Mouse (Mus musculus): Measurements from ENCODE around the gene Copz2. TPM values are rescaled to one million over a fixed set of nuclear protein-coding genes. Genes with fewer than 3 reads are reported as not detected.
"Not testable (repeated sequence)": the region's sequence is repeated elsewhere in the genome, so short reads cannot be mapped to it uniquely, and the experiment has no call there.

Copz2 gene
- total RNA-seq, 1 experiment from 2014 or later = 58.0 TPM

- DNase-seq = no peak
These were observed 20.8 kb upstream of the Copz2 start for GRCm38 (mm10) chr11:96828881-96829280.

- peak; percentile 94 for DNase-seq
These were observed 20.3 kb upstream of the Copz2 start for GRCm38 (mm10) chr11:96829403-96829812.

GRCm38 (mm10) chr11:96829813-96830538 is 19.7 kb upstream of the Copz2 start, which contains the start of gene Nfe2l1:
TSS of gene Nfe2l1 (minus strand) at chr11:96829968.
- peak; percentile 96 for DNase-seq

- no peak for DNase-seq
These were observed 19.0 kb upstream of the Copz2 start for GRCm38 (mm10) chr11:96830539-96831216.

- no peak for DNase-seq
These were observed 18.2 kb upstream of the Copz2 start for GRCm38 (mm10) chr11:96831516-96831915.

GRCm38 (mm10) chr11:96832541-96832940 is 17.1 kb upstream of the Copz2 start:
- DNase-seq = no peak

- no peak for DNase-seq
These were observed 16.7 kb upstream of the Copz2 start for GRCm38 (mm10) chr11:96832973-96833372.

GRCm38 (mm10) chr11:96834127-96834526 is 15.5 kb upstream of the Copz2 start:
- no peak for DNase-seq

- DNase-seq = peak; percentile 44
These were observed 12.4 kb upstream of the Copz2 start for GRCm38 (mm10) chr11:96837298-96837697.

GRCm38 (mm10) chr11:96838341-96838740 is 11.3 kb upstream of the Copz2 start:
- no peak for DNase-seq

- DNase-seq = no peak
These were observed 10.2 kb upstream of the Copz2 start for GRCm38 (mm10) chr11:96839428-96839827.

GRCm38 (mm10) chr11:96839877-96840276 is 9.8 kb upstream of the Copz2 start:
- no peak for DNase-seq

- DNase-seq = no peak
These were observed 9.4 kb upstream of the Copz2 start for GRCm38 (mm10) chr11:96840290-96840689.

GRCm38 (mm10) chr11:96843627-96844026 is 6.0 kb upstream of the Copz2 start:
- DNase-seq = no peak

- no peak for DNase-seq
These were observed 2.4 kb upstream of the Copz2 start for GRCm38 (mm10) chr11:96847240-96847639.

- DNase-seq = no peak
These were observed 976 bp upstream of the Copz2 start for GRCm38 (mm10) chr11:96848694-96849093.

GRCm38 (mm10) chr11:96849145-96849544 is 525 bp upstream of the Copz2 start:
- DNase-seq = not testable (repeated sequence)

- no peak for DNase-seq
These were observed 7.8 kb downstream of the Copz2 start for GRCm38 (mm10) chr11:96857446-96857845.

GRCm38 (mm10) chr11:96859635-96860034 is 10.0 kb downstream of the Copz2 start:
- no peak for DNase-seq

GRCm38 (mm10) chr11:96860564-96860963 is 10.9 kb downstream of the Copz2 start:
- peak; percentile 86 for DNase-seq

GRCm38 (mm10) chr11:96861446-96861845 is 11.8 kb downstream of the Copz2 start:
- peak; percentile 40 for DNase-seq

GRCm38 (mm10) chr11:96861878-96862289 is 12.2 kb downstream of the Copz2 start:
- peak; percentile 97 for DNase-seq

- DNase-seq = no peak
These were observed 12.9 kb downstream of the Copz2 start for GRCm38 (mm10) chr11:96862534-96862933.
